Mouse (Mus musculus) kidney, adult 2 months (tissue): ENCODE measurements around the gene Abr.
A peak's percentile ranks its signal among the peaks of the same experiment; 100 is the strongest.

Experiments used
- CTCF ChIP-seq: fragments of 200-500 bp; conservative IDR thresholded peaks from 2 replicates; pipeline ENCODE4 v1.5.1; 2011; ENCODE audit warnings: low read depth, mild to moderate bottlenecking, control low read depth, low read length, moderate library complexity, mixed read lengths; ENCODE audit not compliant: insufficient read depth, insufficient read length
- POLR2A ChIP-seq: fragments of 200-500 bp; IDR thresholded peaks from one replicate; pipeline ENCODE4 v1.6.1; 2011; ENCODE audit warnings: low read depth, low read length, control low read depth

DNA sequence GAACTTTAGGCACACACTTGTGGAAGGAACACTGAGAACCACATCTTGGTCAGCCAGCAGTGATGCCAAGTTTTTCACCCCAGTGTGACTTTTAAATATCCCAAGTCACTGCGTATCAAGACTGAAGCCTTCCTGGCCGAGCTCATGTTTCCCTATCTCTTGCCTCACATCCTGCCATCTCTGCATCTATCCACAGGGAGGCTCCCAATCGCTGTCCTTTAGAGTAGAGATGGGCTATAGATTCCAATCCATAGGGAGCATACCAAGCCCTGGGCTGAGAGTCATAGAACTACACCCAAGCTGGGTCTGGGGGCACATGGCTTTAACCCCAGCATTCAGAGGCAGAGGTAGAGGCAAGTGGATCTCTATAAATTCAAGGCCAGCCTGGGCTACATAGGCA is 162.6 kb downstream of the Abr start:
- TF ChIP-seq CTCF (0 out of 2 replicates have a peak, but pooled peaks have one; percentile 3), POLR2A (no peak)
